Mouse (Mus musculus): ENCODE results near the gene Cadm1. TPM values are rescaled to one million over a fixed set of nuclear protein-coding genes. Genes with fewer than 3 reads are reported as not detected.

The Cadm1 gene
- total RNA-seq, 2 experiments from 2014 or later: 0.22 TPM

DNA sequence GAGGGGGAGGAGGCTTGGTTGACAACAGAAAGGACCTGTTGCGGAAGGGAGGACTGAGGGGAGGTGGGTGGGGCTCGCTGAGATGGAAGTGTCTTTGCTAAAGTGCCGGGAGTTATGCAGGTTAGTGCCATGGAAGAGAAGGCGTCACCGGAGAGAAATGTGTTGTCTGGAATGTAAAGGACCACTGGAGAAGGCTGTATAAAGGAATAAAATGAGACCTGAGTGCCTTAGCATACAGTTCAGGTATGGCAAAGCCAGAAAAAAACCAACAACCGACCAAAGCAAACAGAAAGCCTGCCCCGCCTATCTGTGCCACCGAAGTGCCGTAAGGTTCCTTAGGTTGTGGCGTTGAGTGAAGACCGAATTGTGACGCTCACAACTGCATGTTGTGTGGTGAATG lies 18.4 kb downstream of the Cadm1 start:
- ATAC-seq (ENCODE audit: poor library complexity, severe bottlenecking): no peak

DNA sequence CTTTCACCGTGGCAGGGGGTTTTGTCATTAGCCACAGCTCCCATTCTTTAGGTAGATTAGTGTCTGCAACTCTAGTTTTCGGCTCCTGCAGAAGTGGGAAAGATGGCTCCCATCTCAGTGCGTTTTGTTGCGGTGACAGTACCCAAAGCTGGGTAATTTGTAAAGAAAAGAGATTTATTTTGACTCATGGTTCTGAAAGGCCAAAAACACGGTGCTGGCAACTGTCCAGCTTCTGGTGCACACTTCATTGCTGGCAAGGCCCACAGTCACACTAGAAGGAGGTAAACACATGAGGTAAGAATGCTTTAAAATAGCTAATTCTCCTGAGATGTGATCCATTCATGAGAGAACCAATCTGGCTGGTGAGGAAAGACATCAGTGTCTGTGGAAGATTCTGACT lies 18.9 kb downstream of the Cadm1 start:
- ATAC-seq (ENCODE audit: poor library complexity, severe bottlenecking): no peak

DNA sequence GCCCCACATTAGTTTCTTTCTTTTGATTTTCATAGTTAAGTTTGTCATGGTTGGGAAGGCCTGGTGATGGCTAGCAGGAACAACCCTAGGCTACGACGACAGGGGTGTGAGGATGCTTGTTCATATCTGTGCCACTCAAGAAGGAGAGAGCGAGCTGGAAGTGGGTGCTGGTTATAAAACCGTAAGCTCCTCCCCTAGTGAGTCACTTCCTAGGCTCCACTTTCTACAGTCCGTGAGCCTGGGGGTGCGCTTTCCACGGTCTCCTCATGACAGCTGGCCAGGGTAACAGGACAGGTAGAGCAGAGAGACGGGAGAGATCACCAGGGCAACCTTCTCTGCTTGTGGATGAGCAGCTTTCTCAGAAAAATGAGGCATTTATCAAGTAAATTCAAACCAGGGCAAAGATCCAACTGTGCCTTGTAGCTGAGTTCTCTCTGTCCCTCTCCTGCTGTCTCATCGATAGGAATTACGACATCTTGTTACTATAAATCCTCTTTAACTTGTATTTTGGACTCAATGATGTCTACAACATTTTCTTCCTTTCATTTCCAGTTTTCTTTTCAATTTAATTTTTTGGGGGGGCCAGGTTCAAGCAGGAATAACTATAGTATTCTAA lies 23.1 kb downstream of the Cadm1 start:
- no peak for ATAC-seq (ENCODE audit: poor library complexity, severe bottlenecking)

DNA sequence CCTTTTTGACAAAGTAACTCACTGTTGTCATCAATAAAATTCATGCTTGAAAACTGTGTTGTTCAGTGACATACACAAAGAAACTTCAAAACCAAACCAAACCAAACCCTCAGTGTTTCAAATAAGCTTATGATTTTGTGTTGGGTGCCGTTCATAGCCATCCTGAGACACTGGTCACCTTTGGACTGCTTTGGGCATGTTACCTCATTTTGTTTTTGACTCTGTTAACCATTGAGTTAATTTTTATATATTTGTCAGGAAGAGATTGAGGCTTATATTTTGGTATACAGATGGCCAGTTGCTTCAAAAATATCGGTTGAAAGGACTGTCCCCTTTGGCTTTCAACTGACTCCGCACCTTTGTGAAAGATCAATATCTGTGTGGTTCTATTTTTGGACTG lies 30.8 kb downstream of the Cadm1 start:
- no peak for ATAC-seq (ENCODE audit: poor library complexity, severe bottlenecking)

DNA sequence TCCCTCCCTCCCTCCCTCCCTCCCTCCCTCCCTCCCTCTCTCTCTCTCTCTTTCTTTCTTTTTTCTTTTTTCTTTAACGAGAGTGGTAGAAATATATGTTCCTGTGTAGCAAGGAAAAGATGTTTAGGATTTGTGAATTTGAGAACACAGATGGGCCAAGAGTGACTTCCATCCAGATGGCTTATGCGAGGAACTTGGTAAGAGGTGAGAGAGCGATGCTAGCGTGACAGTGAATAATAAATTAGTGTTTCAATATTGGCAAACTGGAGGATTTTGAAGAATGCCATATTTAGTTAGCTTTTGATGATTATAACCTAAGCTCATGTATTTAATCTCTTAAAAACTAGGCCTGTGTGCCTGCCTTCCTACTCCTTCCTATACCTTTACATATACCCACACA lies 31.6 kb downstream of the Cadm1 start:
- ATAC-seq (ENCODE audit: poor library complexity, severe bottlenecking): no peak

DNA sequence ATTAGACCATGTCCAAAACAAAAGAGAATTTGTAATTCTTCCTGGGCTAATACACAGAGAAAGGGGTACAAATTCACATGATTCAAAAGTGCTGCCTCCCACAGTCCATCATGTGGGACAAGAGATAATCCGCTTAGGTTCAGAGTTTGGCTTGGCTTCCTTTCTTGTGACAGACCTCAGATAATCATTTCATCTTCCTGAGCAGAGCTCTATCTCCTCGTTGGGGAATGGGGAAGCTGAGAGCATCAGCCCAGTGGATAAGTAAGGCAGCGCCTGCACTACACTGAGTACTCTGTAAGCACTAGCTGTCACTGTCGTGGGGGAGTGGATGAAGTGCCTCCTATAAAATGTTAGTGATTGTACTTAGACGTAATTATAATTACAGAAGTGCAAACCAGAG lies 35.1 kb downstream of the Cadm1 start:
- ATAC-seq (ENCODE audit: poor library complexity, severe bottlenecking): no peak

DNA sequence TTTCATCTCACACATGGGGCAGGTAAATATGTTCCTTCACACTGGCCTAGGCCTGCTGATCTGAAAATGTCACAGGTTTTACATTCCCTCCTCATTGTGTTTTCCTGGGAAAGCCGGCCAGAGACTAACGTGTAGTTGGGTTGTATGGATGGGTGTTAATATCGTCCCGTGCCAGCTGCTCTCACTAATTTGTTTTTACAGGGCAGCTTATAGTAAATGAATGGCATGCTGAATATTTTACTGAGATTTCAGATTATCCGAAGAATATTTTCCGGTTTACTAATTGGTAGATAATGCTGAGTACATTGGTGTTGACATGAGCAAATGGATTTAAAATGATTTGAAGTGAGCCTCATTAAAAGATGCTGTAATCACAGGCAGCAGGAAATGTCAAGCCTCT lies 37.9 kb downstream of the Cadm1 start:
- ATAC-seq (ENCODE audit: poor library complexity, severe bottlenecking): no peak

DNA sequence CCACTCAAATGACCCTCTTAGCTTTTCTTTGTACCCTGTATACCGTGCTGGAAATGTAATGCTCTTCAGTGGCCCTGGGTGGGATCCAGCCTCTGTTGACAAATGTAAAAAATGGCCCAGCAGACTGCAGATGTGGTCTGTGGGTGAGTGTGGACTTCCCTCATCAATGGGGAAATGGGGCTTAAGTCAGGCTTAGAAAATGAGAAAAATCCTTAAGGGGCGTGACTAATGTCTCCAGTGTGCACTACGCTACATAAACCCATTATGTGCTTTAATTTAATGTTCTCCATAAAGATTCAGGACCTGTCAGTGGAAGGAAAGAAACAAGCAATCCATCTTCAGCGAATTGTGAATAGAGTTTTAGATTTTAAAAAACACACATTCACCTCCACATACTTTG lies 40.2 kb downstream of the Cadm1 start:
- ATAC-seq (ENCODE audit: poor library complexity, severe bottlenecking): no peak

DNA sequence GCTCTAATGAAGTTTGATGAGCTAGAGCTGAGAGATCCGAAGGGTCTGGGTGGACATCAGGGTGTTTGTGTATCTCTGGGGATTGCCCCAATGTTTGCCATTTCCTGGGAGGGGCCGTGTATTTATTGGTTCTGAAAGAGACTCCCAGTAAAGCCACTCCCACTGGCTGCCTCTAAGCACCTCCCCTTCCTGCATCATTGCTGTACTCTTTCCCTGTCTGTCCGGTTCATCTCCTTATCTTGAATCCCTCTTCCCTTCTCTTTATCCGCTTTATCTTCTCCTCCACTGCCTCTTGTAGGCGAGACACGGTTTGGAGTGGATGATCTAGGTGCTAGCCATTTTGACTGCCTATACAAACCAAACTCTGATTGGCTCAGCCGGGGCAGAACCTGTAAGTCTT lies 41.5 kb downstream of the Cadm1 start:
- no peak for ATAC-seq (ENCODE audit: poor library complexity, severe bottlenecking)

DNA sequence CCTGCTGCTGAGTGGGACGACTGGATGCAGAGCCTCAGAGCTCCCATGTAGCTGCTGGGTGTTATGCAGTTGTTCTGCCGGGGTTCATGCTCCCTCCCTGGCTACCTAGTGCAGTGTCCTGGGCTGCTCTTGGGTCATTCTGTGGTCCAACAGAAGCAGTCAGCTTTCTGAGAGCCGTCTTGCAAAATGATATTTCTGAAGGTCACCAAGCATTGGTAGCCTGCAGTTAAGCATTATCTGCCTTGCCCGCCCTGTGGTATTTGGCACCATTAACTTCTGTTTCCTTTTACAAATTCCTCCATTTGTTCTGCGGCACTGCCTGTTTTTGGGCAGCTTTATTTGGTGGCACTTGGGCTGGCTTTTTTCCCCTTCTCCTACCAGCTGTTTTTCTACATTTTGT lies 42.2 kb downstream of the Cadm1 start:
- ATAC-seq (ENCODE audit: poor library complexity, severe bottlenecking): no peak

DNA sequence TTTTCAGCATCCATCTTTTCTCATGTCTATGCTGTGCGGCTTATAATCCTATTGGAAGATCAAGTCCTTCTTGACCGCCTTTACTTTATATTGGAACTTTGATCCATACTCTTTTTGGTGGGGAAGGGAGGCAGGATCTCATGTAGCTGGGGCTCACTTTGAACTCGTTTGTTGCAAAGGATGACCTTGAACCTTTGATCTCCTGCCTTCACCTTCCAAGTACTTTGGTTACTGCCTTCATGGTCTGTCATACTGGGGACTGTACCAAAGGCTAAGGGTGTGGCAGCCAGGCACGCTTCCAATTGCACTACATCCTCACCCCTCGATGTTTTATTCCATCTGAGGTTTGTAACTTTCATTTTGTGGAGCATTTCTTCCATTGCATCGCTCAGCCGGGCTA lies 43.5 kb downstream of the Cadm1 start:
- ATAC-seq (ENCODE audit: poor library complexity, severe bottlenecking): no peak

DNA sequence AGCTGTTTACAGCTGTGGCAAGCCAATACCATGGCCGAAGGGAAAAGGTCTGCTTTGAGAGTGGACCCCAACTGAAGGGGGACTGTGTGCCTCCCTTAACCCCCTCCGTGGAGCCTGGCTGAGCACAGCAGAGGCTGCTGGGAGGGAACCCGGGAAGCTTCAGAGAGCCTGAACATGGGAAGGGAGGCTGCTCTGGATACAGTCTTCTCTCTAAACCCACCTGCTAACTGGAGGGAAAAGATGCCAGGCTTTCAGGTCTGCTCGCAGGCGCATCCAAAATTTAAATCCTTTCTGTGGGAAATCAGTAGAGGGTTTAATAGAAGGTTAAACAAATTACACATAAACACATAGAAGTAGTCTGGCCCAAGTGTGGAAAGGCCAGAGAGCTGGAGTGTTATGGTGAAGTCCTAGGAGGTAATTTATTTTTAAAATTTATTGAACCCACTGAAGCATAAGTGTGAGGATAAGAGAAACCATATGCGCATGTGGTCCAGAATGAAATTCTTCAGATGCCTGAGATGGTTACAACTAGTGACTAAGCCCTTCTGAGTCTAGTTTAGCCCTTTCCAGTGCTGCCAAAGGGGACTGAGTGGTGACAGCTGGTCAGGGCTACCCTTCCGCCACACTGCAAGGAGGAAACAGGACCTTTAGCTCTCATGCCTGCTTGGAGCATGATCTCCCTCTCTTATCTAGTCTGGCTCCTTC lies 44.9 kb downstream of the Cadm1 start:
- ATAC-seq (ENCODE audit: poor library complexity, severe bottlenecking): no peak

DNA sequence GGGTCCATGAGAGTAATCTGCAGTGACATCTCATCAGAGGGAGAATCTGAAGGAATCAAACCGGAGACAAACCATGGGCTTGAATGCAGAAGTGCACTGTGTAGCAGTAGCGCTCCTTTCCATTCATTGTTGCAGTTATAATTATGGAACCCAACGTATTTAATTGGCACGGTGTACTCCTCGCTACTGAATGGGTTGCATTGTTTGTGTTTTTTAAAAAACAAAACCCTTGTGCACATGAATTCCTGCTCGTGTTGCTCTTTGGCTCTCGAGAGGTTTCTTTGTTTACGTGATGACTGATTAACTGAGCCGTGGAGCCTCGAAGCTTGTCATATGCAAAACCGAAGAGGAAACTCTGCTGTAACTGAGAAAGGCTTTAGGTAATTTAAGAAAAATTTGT lies 45.8 kb downstream of the Cadm1 start:
- ATAC-seq (ENCODE audit: poor library complexity, severe bottlenecking): no peak

DNA sequence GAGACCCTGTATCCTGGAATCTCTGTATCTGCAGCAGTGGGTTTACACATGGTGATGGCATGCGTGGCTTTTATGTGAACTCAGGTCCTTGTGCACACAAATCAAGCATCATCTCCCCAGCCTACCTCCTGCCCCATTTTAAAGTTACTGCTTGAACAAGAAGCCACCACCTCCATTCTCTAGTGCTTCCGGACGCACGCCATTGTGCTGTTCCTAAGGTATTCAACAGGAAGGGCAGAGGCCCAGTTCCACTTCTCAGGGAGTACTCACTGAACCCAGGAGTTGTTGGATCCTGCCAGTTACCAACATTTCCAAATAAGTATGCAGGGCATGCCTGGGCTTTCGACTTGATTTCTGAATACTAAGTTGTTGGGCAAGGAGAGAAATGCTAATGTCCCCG lies 49.5 kb downstream of the Cadm1 start:
- ATAC-seq (ENCODE audit: poor library complexity, severe bottlenecking): no peak

DNA sequence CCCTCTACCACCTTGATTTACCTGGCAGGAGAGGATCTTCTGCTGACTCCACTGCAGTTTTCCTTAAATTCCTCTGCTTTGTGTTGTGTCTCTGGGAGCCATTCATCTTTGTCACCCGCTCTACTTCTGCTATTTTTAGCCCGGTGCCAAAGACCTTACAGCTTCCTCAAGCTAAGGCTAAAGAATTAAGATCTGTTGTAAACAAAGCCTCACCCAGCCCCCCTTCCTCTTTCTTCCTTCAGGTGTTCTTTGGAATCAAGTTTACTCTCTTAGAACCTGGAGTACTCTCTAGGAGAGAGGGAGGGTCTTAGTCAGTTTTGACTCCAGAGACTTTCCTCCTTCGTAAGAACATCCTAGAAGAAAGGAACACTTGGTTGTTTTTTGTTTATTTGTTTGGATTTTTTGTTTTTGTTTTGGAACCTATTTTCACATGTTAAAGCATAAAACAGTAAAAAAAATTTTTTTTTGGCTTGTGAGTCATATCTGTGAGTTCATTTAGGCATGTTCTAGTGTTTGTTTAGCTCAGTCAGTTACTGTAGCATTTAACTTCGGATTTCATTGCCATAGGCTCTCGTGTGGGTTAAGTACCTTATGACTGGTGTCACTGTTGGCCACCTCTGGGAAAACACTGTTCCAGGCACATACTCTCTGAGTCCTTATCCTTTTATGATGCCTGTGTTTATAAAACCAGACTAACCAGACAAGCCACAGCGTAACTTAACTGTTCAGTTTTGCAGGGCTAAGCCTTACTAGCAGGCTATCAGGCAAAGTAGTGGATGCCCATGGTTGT lies 51.8 kb downstream of the Cadm1 start:
- no peak for ATAC-seq (ENCODE audit: poor library complexity, severe bottlenecking)

DNA sequence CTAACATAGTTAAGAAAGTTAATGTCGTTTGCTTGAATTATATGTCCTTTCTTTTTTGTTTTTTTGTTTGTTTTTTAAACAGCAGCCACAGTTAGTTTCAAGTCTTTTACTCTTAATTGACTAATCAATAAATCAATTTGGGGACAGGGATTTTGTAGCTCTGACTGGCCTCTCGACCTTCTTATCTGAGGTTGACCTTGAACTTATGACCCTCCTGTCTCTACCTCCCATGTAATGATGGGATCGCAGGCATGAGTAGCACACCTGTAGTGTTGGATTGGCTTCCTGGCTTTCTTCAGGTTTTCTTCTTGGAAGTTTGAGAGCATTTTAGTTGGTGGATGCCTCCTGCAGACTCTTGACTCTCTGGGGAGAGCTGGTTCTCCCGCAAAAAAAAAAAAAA lies 53.3 kb downstream of the Cadm1 start:
- no peak for ATAC-seq (ENCODE audit: poor library complexity, severe bottlenecking)

DNA sequence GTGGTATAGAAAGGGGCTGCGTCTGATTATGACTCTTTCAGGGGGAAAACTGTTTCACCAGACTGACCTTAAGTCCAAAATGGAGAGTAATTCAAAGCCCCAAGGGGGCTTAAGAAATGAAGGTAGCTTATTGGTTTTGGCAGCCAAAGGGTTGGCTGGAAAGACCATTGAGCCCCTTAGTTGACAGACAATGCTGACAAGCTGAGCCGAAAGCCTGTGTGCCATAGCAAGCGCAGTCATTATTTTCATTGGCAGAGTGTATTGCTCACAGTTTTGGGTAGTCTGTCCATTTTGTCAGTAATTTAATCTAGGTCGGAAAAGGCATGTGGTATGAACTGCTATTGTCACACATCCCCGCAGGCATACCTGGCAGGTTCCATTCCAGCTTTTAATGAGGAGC lies 56.2 kb downstream of the Cadm1 start:
- ATAC-seq (ENCODE audit: poor library complexity, severe bottlenecking): no peak

DNA sequence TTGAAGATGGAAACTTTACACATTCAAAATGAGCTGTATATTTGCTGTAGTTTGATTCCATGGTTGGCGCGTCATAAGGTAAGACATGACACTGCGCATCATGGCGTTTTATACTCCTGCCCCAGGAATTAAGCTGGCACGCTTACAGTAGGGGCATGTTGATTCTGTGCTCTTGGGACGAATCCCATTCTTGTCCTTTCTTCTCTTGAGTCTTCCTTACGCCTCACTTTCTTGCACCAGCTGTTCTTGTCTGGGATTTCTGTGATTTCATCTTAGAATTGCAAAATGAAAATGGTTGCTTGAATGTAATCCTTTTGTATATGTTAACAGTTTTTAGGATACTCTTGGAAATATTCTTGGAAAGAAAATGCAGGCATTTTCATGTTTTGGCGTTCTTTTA lies 56.9 kb downstream of the Cadm1 start:
- ATAC-seq (ENCODE audit: poor library complexity, severe bottlenecking): no peak

DNA sequence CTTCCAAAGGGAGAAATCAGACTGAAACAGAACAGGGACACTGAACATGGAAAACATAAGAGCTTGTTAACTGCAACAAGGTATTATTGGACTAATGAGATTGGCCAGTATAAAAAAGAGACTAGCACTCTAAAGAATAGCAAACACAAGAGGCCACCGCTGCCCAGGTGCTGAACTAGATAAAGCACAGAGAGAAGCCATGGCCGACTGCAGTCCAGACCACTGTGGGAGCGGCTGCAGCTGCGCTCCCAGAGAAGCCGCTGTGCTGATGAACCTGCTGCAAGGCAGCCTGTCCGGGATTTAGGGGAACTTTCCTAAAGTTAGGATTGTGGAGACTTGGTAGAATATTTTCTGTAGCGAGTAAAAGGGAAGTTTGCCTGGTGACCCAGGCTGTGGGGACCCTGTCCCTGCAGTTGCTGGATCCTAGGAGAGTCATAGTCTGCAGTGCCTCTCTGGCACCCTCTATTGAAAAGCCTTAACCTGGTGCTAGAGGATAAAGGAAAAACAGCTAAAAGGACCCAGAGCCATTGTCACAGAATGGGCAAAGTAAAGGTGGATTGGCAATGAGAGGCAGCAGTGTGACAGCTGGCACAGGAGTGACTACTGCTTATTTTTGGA lies 57.7 kb downstream of the Cadm1 start:
- no peak for ATAC-seq (ENCODE audit: poor library complexity, severe bottlenecking)

DNA sequence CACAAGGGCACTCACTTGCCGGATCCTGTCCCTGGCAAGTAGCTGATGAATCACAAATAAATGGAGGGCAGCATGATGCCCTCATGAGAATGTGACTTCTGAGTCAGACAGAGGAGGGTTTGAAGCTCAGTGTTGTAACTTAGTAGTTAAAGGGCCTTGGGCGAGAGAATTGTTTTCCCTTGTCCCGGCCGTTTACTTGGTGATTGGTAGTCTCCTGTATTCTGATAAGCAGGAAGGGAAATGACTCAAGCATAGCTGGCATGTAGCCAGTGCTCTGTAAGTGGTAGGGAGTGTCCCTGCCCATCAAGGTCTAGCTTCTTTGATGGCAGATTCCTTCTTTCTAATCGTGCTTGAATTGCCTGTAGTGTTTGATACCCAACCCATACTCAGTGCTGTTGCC lies 59.9 kb downstream of the Cadm1 start:
- no peak for ATAC-seq (ENCODE audit: poor library complexity, severe bottlenecking)

DNA sequence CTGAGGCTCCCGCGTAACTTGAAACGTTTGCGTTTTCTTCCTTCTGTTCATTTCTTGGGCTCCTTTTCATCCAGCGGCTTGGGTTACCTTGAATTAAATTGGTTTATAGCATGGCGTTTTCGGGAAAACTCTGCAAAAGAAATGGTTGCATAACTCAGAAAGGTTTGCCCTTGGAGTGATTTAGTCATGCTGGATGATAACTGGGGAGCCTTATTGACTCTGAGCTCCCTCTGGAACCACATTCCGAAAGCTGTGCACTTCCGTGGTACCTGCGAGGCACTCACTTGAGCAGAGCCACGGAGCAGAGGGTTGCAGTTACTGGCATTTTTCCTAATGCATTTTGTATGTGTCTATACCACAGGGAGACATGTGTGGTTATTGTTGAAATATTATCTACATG lies 71.6 kb downstream of the Cadm1 start:
- ATAC-seq (ENCODE audit: poor library complexity, severe bottlenecking): no peak

DNA sequence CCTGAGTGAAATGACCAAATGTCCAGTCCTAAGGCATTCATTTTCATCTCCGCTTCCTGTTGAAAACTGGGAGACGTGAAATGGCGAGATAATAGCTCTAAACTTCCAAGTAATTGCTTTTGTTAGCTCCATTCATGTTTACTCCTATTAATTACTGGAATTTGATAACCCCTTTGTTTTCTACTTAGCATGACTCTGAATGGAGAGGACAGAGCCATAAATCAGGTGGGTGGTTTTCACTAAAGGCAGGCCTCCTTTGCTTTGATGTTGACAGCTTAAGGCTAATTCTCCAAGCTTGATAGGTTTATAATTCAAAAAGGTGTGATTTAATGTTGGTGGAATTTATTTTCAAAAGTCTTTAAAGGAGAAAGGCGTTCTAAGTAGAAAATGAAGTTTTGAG lies 74.0 kb downstream of the Cadm1 start:
- ATAC-seq (ENCODE audit: poor library complexity, severe bottlenecking): no peak

Data from megakaryocyte, adult 5-6 weeks (primary cell).